Mouse (Mus musculus) heart, adult 10 weeks (tissue): Measurements from ENCODE around the gene Klf11. TPM values are rescaled to one million over a fixed set of nuclear protein-coding genes. Genes with fewer than 3 reads are reported as not detected.

ENCODE experiments used
- polyA plus RNA-seq: library from polyadenylated mRNA; stranded (reverse); fragments of 350-450 nt; fragmentation: Illumina TruSeq; extraction: RNeasy Lipid Tissue Mini Kit (QIAGEN cat#74804); gene quantifications from one replicate; pipeline ENCODE4 v1.2.3, GENCODE M21; 2014; ENCODE audit warnings: low read depth, low replicate concordance

Klf11 gene
- polyA plus RNA-seq = 8.2 TPM

GRCm38 (mm10) chr12:24651063-24651557, at the start of gene Klf11:
Gene Klf11, plus strand, starts transcription at chr12:24651274.

DNA sequence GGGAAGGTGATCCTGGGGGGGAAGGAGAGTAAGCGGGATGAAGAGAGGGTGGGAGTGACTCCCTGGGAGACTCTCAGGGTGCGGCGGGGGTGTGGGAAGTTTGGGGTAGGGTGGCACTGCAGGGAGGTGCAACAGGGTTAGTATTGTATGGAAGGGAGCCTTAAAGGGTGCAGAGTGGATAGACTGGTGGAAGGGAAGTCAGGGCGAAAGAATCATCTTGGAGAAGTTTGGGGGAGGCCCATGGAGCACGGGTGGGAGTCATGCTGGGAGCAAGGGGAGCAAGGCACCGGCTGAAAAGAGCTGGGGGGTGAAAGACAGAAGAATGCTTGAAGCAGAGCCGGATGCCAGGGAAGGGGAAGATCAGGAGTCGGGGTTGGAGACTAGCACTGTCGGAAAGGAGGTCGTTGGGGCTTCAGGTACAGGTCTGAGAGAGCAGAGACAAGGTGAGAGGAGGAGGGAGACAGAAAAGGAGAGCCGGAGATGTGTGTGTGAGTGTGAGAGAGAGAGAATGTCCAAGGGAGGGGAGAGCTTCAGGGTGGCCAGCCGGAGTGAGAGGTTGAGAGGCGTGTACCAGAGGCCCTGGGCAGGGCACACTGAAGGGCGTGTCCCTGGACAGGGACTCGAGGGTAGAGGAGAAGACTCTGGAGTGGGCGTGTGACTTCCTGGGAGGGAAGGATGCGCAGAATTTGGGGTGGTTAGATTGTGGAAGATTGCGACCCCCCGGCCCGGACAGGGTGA, 30.4 kb downstream of the Klf11 start, which contains the start of gene Cys1:
Gene Cys1 (minus strand): TSS at position 528 of the 738 bp plus-strand sequence.

DNA sequence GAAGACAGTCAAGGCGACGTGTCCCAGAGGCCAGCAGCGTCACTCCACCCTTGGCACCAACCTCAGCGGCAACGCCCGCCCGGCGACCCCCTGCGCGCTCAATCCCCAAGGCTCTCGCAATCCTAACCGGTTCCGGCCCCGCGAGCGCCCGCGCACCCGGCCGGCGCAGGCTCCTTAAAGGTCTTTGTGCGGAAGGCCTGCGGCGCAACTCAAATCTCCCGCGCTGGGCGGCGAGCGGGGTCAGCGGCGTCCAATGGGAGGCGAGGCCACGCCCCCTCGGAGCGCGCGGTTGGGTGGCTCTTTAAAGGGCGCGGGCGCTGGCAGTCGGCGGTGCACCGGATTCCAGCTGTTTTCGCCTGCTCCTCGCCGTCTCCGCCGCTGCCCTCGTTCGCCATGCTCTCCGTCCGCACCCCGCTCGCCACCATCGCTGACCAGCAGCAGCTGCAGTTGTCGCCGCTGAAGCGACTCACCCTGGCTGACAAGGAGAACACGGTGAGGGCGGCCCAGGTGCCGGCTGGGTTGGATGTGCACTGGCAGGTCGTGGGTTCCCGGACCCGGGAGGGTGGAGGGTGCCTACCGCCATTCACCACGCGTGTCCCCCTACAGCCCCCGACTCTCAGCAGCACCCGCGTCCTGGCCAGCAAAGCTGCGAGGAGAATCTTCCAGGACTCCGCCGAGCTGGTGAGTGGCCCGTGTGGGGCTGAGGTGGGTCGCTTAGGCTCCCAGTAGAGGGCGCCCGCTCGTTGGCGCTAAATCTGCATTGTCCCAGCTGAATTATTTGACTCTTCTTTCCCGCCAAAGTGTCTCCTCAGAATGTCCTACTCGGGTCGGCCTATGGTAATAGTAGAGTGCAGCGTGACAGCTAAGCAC, 57.1 kb downstream of the Klf11 start, which contains the start of gene Rrm2:
Gene Rrm2 (plus strand): TSS at position 288 of the 870 bp plus-strand sequence.

Other genes starting within 250 kb of the Klf11 start
- gene Taf1b, start 152.9 kb upstream of the Klf11 start, polyA plus RNA-seq = 11.3 TPM
- gene Grhl1, start 79.0 kb upstream of the Klf11 start, polyA plus RNA-seq = 0.39 TPM
- 3.7 TPM for gene Cys1, start 30.5 kb downstream of the Klf11 start, polyA plus RNA-seq
- gene Rrm2, start 57.0 kb downstream of the Klf11 start, polyA plus RNA-seq = 1.7 TPM
- 6.8 TPM for gene Mboat2, start 179.6 kb downstream of the Klf11 start, polyA plus RNA-seq